Mouse (Mus musculus): ENCODE measurements around the gene Cntnap1.

Gene Cntnap1

DNA sequence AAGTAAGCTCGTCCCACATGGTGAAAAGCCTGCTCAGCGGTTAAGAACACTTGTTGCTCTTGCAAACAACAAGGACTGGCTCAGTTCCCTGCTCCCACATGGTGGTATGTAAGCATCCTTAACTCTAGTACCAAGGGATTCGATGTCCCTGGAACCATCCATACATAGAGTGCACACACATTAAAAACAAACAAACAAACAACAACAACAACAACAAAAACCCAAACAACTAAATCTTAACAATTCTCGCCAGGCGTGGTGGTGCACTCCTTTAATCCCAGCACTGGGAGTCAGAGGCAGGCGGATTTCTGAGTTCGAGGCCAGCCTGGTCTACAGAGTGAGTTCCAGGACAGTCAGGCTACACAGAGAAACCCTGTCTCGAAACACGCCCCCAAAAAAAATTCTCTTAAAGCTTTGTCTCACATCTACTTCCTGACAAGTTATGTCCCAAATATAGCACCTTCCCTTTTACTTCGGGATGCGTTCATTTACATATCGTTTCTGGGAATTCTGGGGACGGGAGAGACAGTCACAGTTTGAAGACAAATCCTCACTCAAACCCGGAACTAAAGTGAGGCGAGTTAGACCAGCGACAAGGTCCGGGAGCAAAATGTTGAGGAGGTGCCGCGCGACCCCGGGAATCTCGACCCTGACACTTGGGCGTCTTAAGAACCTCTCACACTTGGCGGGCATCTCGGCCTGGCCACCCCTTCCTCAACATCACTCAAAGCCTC, 55.2 kb downstream of the Cntnap1 start:
- peak; percentile 15 for DNase-seq

DNA sequence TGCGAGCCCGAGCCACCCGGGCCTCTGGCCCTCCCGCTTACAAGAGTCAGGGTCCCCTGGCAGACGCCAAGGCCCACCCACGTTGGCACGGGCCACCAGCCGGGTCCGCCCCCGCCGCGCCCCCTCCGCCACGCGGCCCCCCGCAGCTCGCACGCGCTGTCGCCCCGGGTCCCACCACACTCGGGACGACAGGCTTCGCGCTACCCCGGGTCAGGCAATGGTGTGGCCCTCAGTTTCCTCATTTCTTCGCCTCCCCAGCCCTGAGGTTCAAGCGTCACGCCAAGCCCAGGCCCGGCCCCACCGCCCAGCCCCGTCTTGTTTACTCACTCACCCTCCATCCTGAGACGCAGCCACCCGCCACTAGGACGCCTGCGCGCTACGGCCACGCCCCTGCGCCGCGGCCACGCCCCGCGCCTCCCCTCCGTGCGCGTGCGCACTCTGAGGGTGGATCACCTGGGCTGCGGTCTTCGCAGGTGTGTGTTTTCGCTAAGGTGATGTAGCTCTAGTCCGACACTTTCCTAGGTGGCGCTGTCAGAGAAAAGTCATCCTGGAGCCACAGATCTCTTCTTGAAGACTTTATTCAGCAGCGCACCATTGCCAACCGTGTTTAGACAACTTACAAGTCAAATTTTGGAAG, 55.9 kb downstream of the Cntnap1 start, which contains the start of gene Ezh1:
Gene Ezh1, minus strand, starts transcription at position 399 of the 637 bp plus-strand sequence.
- DNase-seq, result peak; percentile 93

DNA sequence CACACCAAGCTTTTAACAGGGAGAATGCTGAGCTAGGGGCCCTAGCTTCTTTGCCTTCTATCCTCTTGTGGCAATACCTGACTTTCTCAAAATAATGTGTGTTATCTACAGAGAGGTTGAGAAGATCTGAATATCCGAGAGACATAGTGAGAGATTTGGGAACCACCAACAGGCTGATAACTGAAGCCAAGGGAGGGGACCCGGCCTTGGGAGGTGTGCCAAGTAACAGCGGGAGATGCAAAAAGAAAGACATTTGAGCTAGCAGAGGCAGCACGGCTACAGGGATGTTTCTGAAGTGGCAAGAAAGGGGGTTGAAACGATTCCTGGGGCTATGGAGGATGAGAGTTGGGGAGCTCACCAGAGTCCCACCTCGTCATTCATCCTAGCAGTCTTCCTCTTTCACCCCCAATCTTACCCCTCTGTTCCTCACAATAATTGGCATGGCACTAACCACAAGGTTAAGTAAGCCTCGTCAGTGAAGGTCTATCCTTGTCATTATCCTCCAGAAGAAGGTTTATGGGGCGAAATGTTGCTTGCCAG, 59.1 kb downstream of the Cntnap1 start:
- DNase-seq, result peak; percentile 63

DNA sequence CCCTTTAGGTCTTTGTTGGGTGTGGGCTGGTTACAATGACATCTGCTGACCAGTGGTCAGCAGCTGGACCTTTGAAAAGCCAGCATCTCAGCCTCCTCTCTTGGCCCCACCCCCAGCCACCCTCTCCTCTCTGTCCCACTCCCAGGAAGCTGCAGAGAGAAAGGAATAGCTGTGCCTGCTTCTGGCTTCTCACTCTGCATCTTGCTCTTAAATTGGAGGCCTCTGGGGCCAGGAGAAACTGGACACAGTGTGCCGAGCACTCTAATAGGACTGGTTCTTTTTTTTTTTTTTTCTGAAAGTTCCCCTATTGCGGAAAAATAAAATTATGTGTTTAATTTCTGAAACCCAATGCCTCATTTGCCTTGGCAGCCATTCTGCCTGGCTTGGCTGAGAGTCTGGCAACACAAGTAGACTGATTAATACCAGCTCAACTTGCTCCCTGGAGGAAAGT, 59.8 kb downstream of the Cntnap1 start:
- peak; percentile 64 for DNase-seq

DNA sequence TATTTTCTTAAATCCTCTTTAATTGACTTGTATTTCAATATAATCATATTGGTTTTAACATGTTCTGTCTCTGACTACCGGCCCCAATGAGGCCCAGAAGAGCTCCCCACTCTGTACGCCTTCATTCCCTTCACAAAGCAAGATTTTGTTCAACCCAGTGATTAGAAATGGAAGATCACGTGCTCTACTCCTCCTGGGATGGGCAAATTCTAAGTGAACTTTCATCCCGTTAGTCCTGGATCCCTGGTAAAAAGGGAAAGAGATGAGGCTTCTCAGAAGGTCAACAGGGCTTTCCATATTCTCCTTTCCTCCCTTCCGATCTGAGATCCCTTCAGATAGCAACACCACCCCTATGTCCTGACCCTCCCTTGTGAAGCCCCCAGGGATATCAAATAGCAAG, 60.2 kb downstream of the Cntnap1 start:
- no peak for DNase-seq

DNA sequence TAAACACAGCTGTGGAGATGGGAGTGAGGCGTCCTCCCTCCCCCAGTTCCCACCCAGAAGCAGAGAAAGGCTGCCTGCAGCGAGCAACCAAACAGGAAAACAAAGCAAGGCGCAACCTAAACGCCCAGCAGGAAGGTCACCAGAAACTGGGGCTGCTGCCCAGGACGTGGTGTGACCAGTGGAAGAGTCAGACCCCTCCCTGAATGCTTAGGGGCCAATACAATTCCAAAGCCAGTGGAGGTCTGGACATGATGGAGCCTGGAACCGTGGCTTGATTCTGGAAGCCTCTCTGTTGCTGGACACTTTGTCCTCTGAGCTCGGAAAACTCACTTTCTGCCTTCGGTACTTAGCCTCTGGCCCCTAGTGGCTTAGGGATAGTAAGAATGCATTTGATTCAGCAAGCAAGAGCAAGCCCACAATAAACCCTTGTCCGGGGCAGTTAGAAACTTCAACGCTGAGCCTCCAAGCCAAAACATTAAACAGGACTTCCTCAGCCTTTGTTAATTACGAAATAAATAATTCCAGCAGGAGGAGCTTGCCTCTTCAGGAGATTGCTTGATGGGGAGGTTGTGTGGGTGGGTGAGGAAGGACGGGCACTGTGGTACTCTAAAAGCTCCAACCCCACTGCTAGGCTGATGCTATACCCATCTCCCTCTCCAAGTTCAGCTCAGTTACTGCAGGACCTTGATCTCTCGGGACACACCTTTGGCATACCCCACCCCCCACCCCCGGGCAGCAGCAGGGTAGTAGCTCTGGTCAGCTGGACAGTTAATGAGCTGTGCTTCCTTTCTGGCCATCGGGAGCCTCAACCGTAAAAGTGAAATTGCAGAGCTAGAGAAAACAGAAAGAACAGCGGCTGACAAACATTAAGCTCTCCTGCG, 60.9 kb downstream of the Cntnap1 start:
- DNase-seq, result peak; percentile 80

DNA sequence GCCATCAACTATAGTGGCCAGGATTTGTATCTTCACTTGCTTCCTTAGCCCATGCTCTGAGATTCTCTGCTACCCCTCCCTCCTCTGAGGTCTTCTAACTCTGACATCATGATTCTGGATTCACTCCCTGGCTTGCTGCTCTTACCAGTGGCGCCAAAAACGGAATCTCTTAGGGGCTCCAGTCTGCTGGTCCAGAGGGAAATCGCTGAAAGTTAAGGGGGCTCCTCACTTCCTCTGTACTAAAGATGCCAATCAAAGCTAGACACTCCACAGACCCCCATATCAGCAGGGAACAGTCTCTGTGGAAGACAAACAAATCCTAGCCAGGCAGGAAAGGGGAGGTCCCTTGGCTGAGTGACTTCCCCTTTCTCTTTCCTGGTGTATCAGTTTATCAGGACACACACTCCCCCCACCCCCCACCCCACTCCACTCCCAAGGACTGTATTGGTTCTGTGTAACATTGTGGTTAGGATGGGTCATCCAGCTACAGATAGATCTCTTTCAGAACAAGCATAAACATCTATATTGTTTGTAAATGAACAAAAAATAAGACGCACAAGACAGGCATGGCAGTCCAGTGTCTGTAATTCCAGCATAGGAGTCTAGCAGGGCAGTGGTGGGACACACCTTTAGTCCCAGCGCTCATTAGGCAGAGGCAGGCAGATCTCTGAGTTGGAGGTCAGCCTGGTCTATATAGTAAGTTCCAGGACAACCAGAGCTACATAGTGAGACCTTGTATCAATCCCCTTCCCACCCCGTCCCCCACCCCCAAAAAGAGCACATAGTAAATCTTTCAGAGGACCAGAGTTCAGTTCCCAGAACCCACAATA, 61.9 kb downstream of the Cntnap1 start:
- DNase-seq, result peak; percentile 64

DNA sequence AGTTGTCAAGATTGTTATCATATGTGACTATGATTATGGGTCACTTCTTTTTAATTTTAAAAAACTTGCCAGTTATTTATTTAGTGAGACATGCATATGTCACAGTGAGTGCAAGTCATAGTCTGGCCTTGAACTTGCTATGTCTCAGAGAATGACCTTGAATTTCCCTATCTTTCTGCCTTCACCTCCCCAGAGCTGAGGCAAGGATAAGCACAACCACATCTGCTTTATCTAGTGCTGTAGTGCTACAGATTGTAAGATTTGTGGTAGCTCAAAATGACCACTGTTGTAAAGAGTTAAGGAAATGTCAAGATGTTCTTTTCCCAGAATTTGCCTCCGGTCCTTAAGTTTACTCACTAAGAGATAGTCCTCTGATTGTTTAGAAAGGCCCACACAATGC, 62.9 kb downstream of the Cntnap1 start:
- DNase-seq, result no peak

DNA sequence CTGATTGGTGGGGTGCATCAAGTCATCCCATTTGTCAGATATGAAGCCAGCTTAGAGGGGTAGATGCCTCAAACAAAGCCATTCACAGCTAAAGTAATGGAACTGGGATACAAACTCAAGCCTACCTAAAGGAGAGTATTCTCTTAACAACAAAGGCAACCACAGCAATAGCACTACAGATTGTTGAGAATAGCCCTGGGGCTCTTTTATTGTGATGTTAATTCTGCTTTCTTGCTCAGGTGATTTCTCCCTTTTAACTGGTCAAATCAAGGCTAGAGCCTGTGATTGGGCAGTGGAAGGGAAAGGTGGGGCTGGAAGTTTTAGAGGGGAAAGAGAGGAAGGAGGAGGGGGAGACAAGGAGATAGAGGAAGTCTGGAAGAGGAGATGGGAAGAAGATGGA, 63.8 kb downstream of the Cntnap1 start:
- DNase-seq, result no peak

DNA sequence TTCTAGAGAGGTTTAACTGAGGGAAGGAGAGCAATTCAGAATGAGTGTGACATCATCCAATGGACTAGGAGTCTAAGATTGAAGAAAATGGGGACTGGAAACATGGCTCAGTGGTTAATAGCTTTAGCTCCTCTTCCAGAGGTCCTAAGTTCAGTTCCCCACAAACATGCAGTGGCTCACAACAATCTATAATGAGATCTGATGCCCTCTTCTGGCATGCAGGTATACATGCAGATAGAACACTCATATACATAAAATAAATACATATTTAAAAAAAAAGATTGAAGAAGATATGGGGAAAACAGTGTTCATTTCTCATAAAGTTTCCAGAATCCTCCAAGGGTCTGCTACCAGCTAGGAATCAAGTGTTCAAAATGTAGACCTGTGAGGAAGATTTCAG, 65.1 kb downstream of the Cntnap1 start:
- no peak for DNase-seq

DNA sequence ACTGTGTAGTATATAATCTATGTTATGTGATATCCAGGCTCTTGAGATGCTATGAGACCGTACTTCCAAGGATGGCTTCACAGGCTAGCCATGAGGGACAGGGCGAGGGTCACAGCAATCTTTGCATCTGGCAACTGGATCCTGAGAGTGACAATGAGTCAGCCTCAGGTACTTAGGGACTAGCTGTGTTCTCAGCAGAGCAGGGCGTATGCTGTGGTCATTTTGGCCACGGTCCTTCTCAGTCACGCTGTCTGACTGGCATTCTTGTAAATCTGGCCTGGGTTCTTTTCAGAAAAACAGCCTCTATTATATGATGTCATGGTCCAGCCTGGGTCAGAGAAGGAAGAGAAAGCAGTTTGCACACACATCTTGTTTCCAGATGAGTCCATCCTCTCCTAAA, 66.5 kb downstream of the Cntnap1 start:
- DNase-seq, result no peak

DNA sequence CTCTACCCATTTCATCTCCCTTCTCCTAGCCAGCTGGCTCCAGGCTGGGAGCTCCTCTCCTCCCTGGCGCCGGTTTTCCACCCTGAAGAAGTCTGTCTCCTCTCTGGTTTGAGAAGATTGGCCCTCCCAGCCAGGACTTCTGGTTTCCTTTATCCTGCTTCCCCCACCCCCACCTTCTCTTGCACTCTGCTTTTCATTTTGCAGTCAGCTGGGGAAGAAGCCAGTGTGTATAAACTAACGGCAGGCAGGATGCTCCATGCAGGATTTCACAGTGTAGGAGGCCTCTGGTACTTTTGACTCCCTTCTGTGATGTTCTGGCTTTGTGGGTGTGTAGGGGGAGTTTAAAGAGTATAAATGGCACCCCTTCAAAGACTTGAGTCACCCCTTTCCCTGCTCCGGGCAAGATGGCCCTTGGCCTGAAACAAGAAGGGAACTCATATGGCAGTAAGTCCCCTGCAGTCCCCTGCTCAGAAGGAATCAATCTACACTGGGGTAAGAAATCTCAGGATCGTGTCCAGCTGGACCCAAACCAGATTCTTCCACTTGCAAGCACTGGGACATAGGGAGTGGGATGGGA, 67.8 kb downstream of the Cntnap1 start:
- peak; percentile 48 for DNase-seq

All from lung, postnatal 14 days (tissue).